Mouse (Mus musculus): ENCODE data around the gene Trmt11.
"Not testable (repeated sequence)": the region's sequence is repeated elsewhere in the genome, so short reads cannot be mapped to it uniquely, and the experiment has no call there.

Gene Trmt11

GRCm38 (mm10) chr10:30600542-30600966, at the start of gene Trmt11:
Gene Trmt11, minus strand, starts transcription at chr10:30600749.
- DNase-seq, result peak; percentile 96

- peak; percentile 20 for DNase-seq
Measured at GRCm38 (mm10) chr10:30647681-30648080, 47.1 kb upstream of the Trmt11 start.

GRCm38 (mm10) chr10:30638216-30638615, 37.7 kb upstream of the Trmt11 start:
- no peak for DNase-seq

GRCm38 (mm10) chr10:30636474-30637154, 36.1 kb upstream of the Trmt11 start:
- not testable (repeated sequence) for DNase-seq

- no peak for DNase-seq
Measured at GRCm38 (mm10) chr10:30632718-30633117, 32.2 kb upstream of the Trmt11 start.

GRCm38 (mm10) chr10:30629977-30630376, 29.4 kb upstream of the Trmt11 start:
- no peak for DNase-seq

- DNase-seq, result no peak
Measured at GRCm38 (mm10) chr10:30629513-30629912, 29.0 kb upstream of the Trmt11 start, which contains the start of gene Hint3. Gene Hint3, minus strand, starts transcription at chr10:30629632.

- DNase-seq, result not testable (repeated sequence)
Measured at GRCm38 (mm10) chr10:30628444-30628843, 27.9 kb upstream of the Trmt11 start.

- no peak for DNase-seq
Measured at GRCm38 (mm10) chr10:30627548-30627947, 27.0 kb upstream of the Trmt11 start.

GRCm38 (mm10) chr10:30624161-30625019, 23.8 kb upstream of the Trmt11 start:
- DNase-seq, result no peak

- peak; percentile 36 for DNase-seq
Measured at GRCm38 (mm10) chr10:30622928-30623327, 22.4 kb upstream of the Trmt11 start.

- no peak for DNase-seq
Measured at GRCm38 (mm10) chr10:30618918-30619210, 18.3 kb upstream of the Trmt11 start.

GRCm38 (mm10) chr10:30618091-30618917, 17.8 kb upstream of the Trmt11 start:
- DNase-seq, result peak; percentile 99

- DNase-seq, result no peak
Measured at GRCm38 (mm10) chr10:30613039-30613438, 12.5 kb upstream of the Trmt11 start.

GRCm38 (mm10) chr10:30609614-30610013, 9.1 kb upstream of the Trmt11 start:
- no peak for DNase-seq

- DNase-seq, result no peak
Measured at GRCm38 (mm10) chr10:30608109-30608508, 7.6 kb upstream of the Trmt11 start.

- DNase-seq, result no peak
Measured at GRCm38 (mm10) chr10:30600094-30600534, 435 bp downstream of the Trmt11 start.

- DNase-seq, result peak; percentile 10
Measured at GRCm38 (mm10) chr10:30587037-30587436, 13.5 kb downstream of the Trmt11 start.

- no peak for DNase-seq
Measured at GRCm38 (mm10) chr10:30585691-30586090, 14.9 kb downstream of the Trmt11 start.

- no peak for DNase-seq
Measured at GRCm38 (mm10) chr10:30577670-30578280, 22.8 kb downstream of the Trmt11 start.

GRCm38 (mm10) chr10:30566364-30566763, 34.2 kb downstream of the Trmt11 start:
- no peak for DNase-seq

GRCm38 (mm10) chr10:30564651-30565050, 35.9 kb downstream of the Trmt11 start:
- no peak for DNase-seq
